Mouse (Mus musculus): Measurements from ENCODE around the gene Galnt7. TPM values are rescaled to one million over a fixed set of nuclear protein-coding genes. Genes with fewer than 3 reads are reported as not detected.

The Galnt7 gene
- total and polyA plus RNA-seq, 3 experiments = 11.1 to 138 (median 18.5) TPM

- no peaks in the 10 kb centered on the region for H3K9me3 ChIP-seq (replicated peaks; ENCODE audit: insufficient read depth, low read length)
- peaks cover 0 to 20% of the 10 kb centered on the region in 2 experiments; a peak in 2 of 4 replicates for H3K4me1 ChIP-seq (ENCODE audit: control insufficient read depth in 1 of 2, insufficient read depth in 2 of 2, low read length in 2 of 2)
- H3K79me2 ChIP-seq (ENCODE audit: control insufficient read depth, insufficient read depth, low read length, poor library complexity) = peaks cover 29% of the 10 kb centered on the region
- TF ChIP-seq POLR2A (IDR thresholded peaks at IDR 0.05; ENCODE audit: control insufficient read depth in 1 of 2, insufficient read depth in 1 of 2, low read depth in 1 of 2, low read length in 2 of 2, poor library complexity in 1 of 2) (peak in 1 of 2 experiments; percentile 31; a peak in 2 of 4 replicates), UBTF (IDR thresholded peaks at IDR 0.05; ENCODE audit: borderline replicate concordance, insufficient read depth, low read depth, low read length) (no peak), E2F4 (IDR thresholded peaks at IDR 0.05; ENCODE audit: borderline replicate concordance, low read depth, low read length) (no peak), HCFC1 (IDR thresholded peaks at IDR 0.05; ENCODE audit: low read depth, low read length) (peak; percentile 40; the same call in 1 of the 2 replicates), TCF12 (IDR thresholded peaks at IDR 0.05; ENCODE audit: low read depth, low read length) (peak; percentile 63; the same call in 1 of the 2 replicates), MAZ (IDR thresholded peaks at IDR 0.05; ENCODE audit: low read depth, low read length) (peak; percentile 3; the same call in 1 of the 2 replicates), GATA1 (IDR thresholded peaks at IDR 0.05; ENCODE audit: low read depth, low read length) (peak; percentile 48), POLR2AphosphoS2 (IDR thresholded peaks at IDR 0.05; ENCODE audit: low read length) (no peak), SIN3A (IDR thresholded peaks at IDR 0.05; ENCODE audit: low read length) (peak; percentile 93), MAX (IDR thresholded peaks at IDR 0.05; ENCODE audit: low read length) (peak; percentile 92), EP300 (IDR thresholded peaks at IDR 0.05; ENCODE audit: low read depth in 1 of 2, low read length in 2 of 2) (peak in 1 of 2 experiments; percentile 65; a peak in 3 of 4 replicates), CHD1 (IDR thresholded peaks at IDR 0.05; ENCODE audit: low read depth, low read length) (no peak), CTCF (IDR thresholded peaks at IDR 0.05 in 2 of 3, conservative IDR thresholded peaks at IDR 0.05 in 1 of 3; ENCODE audit: control insufficient read depth in 1 of 3, insufficient read depth in 1 of 3, low read depth in 2 of 3, low read length in 3 of 3, poor library complexity in 1 of 3, severe bottlenecking in 1 of 3) (0 out of 6 replicates have a peak, but pooled peaks of 1 of the 3 experiments have one; percentile 0), MXI1 (IDR thresholded peaks at IDR 0.05; ENCODE audit: low read depth, low read length) (peak; percentile 98), MEF2A (IDR thresholded peaks at IDR 0.05; ENCODE audit: extremely low read depth, insufficient replicate concordance, low read depth, low read length, poor library complexity, severe bottlenecking) (no peak), MYC (IDR thresholded peaks at IDR 0.05; ENCODE audit: low read depth, low read length) (peak; percentile 98), USF1 (IDR thresholded peaks at IDR 0.05; ENCODE audit: low read depth, low read length) (peak; percentile 39; the same call in 1 of the 2 replicates), ELF1 (IDR thresholded peaks at IDR 0.05; ENCODE audit: low read depth, low read length) (peak; percentile 87), TAL1 (IDR thresholded peaks at IDR 0.05; ENCODE audit: low read length) (peak; percentile 59), SMC3 (IDR thresholded peaks at IDR 0.05; ENCODE audit: low read depth, low read length) (no peak), ZNF384 (IDR thresholded peaks at IDR 0.05; ENCODE audit: low read depth, low read length) (peak; percentile 91)
- peaks cover 0 to 12% of the 10 kb centered on the region in 2 experiments; a peak in 2 of 4 replicates for H3K36me3 ChIP-seq (ENCODE audit: control insufficient read depth in 1 of 2, insufficient read depth in 2 of 2, low read length in 2 of 2)
- peak overlapping the region; percentile 85 for H3K9ac ChIP-seq (ENCODE audit: control insufficient read depth, low read depth, low read length, poor library complexity, severe bottlenecking)
- no peaks in the 10 kb centered on the region for H3K27me3 ChIP-seq (ENCODE audit: control insufficient read depth in 1 of 2, insufficient read depth in 2 of 2, low read length in 2 of 2)
- DNase-seq (ENCODE audit: low read depth, low spot score) = peak; percentile 84
- H3K4me3 ChIP-seq (ENCODE audit: control insufficient read depth in 1 of 2, insufficient read depth in 1 of 2, low read depth in 2 of 2, low read length in 2 of 2) = peak overlapping the region; percentile 79 to 99
- peak overlapping the region; percentile 69 for H3K27ac ChIP-seq (ENCODE audit: control insufficient read depth, low read depth, low read length)
Observed at GRCm38 (mm10) chr8:57653056-57653767, 380 bp upstream of the Galnt7 start.

All from MEL (cell line).